10 mouse cellular contexts compared by ENCODE assay signal in genomic region chr11:31999716-32000115, GRCm38 (mm10). TPM values are rescaled to one million over a fixed set of nuclear protein-coding genes. Genes with fewer than 3 reads are reported as not detected.
DNase-seq lines count a peak whose midpoint lies in the region; ATAC-seq and TF ChIP-seq lines count a peak whose summit lies in the region.
"Had no signal": no experiment of that assay in that cellular context is flagged by ENCODE, and none has a peak within 500 bp of the region (broad histone marks: within the 10 kb centered on the region; RNA-seq: fewer than 3 reads in every experiment).

No protein-coding gene starts in this region.

- ATAC-seq in hindbrain, embryonic 13.5 days (ENCODE audit: low FRiP score): no peak
- ATAC-seq in hindbrain, embryonic 11.5 days (ENCODE audit: low FRiP score): no peak
- ATAC-seq in hindbrain, postnatal 0 days: no peak
- ATAC-seq in kidney, embryonic 15.5 days (replicated peaks; ENCODE audit: low FRiP score): no peak

- H3K9ac ChIP-seq in hindbrain, embryonic 13.5 days: peak overlapping the region; percentile 56; the same call in 1 of the 2 replicates
- no peak overlapping the region for H3K9ac ChIP-seq in hindbrain, embryonic 11.5 days (ENCODE audit: low read depth, low read length)
- H3K9ac ChIP-seq in hindbrain, postnatal 0 days (replicated peaks; ENCODE audit: low read length): peak overlapping the region; percentile 64; the same call in 1 of the 2 replicates
- no peak overlapping the region for H3K9ac ChIP-seq in kidney, embryonic 15.5 days

- no peak for TF ChIP-seq CTCF in hindbrain, postnatal 0 days (IDR thresholded peaks at IDR 0.05; ENCODE audit: low read depth)

- peaks cover 15% of the 10 kb centered on the region for H3K36me3 ChIP-seq in hindbrain, embryonic 13.5 days
- H3K36me3 ChIP-seq in hindbrain, embryonic 11.5 days (ENCODE audit: control insufficient read depth, insufficient read depth, low read length): 0 out of 2 replicates have a peak, but pooled peaks cover 2% of the 10 kb centered on the region
- no peaks in the 10 kb centered on the region; the same call in 1 of the 2 replicates for H3K36me3 ChIP-seq in hindbrain, postnatal 0 days (ENCODE audit: insufficient read depth, low read length)
- H3K36me3 ChIP-seq in kidney, embryonic 15.5 days: no peaks in the 10 kb centered on the region

- H3K4me2 ChIP-seq in hindbrain, embryonic 13.5 days: peak overlapping the region; percentile 56
- no peak overlapping the region for H3K4me2 ChIP-seq in hindbrain, embryonic 11.5 days (replicated peaks; ENCODE audit: low read depth, low read length)
- peak overlapping the region; percentile 60 for H3K4me2 ChIP-seq in hindbrain, postnatal 0 days (ENCODE audit: low read depth, low read length)
- H3K4me2 ChIP-seq in kidney, embryonic 15.5 days: no peak overlapping the region

- peaks cover 28% of the 10 kb centered on the region for H3K4me1 ChIP-seq in hindbrain, embryonic 13.5 days (replicated peaks)
- H3K4me1 ChIP-seq in hindbrain, embryonic 11.5 days (replicated peaks; ENCODE audit: control insufficient read depth, insufficient read depth, low read length): peaks cover 4% of the 10 kb centered on the region; the same call in 1 of the 2 replicates
- peaks cover 18% of the 10 kb centered on the region for H3K4me1 ChIP-seq in hindbrain, postnatal 0 days (ENCODE audit: insufficient read depth, low read length)
- H3K4me1 ChIP-seq in kidney, embryonic 15.5 days: peaks cover 31% of the 10 kb centered on the region

- peak overlapping the region; percentile 97 for H3K27ac ChIP-seq in hindbrain, embryonic 13.5 days
- H3K27ac ChIP-seq in hindbrain, embryonic 11.5 days (ENCODE audit: low read depth, low read length): no peak overlapping the region
- peak overlapping the region; percentile 88 for H3K27ac ChIP-seq in hindbrain, postnatal 0 days
- H3K27ac ChIP-seq in kidney, embryonic 15.5 days: no peak overlapping the region

- 46% methylated on average over 2 of the region's 2 CpGs for WGBS in hindbrain, embryonic 13.5 days
- WGBS in hindbrain, embryonic 11.5 days: 50% methylated on average over 2 of the region's 2 CpGs
- 40% methylated on average over 2 of the region's 2 CpGs for WGBS in hindbrain, postnatal 0 days
- WGBS in kidney, embryonic 15.5 days: 52% methylated on average over 2 of the region's 2 CpGs

- no peak for DNase-seq in hindbrain, embryonic 11.5 days (ENCODE audit: low spot score)
- peak; percentile 54 for DNase-seq in T-cell, adult 2 months (ENCODE audit: low spot score)
- DNase-seq in hindbrain, postnatal 0 days (ENCODE audit: low spot score): no peak
- DNase-seq in thymus, adult 18-20 months: peak; percentile 35 to 75
- no peak for DNase-seq in cerebellum, adult 18-20 months
- no peak for DNase-seq in testis, postnatal 14 days (ENCODE audit: low spot score)

- H3K9me3 ChIP-seq in hindbrain, embryonic 13.5 days: no peaks in the 10 kb centered on the region
- H3K9me3 ChIP-seq in hindbrain, embryonic 11.5 days (ENCODE audit: control insufficient read depth, low read length): no peaks in the 10 kb centered on the region
- no peaks in the 10 kb centered on the region for H3K9me3 ChIP-seq in hindbrain, postnatal 0 days (ENCODE audit: low read length)
- no peaks in the 10 kb centered on the region for H3K9me3 ChIP-seq in kidney, embryonic 15.5 days (replicated peaks)

- peak overlapping the region; percentile 55; the same call in 1 of the 2 replicates for H3K4me3 ChIP-seq in hindbrain, embryonic 13.5 days
- H3K4me3 ChIP-seq in hindbrain, embryonic 11.5 days (ENCODE audit: low read depth, low read length): no peak overlapping the region
- H3K4me3 ChIP-seq in hindbrain, postnatal 0 days (ENCODE audit: low read length): peak overlapping the region; percentile 54; the same call in 1 of the 2 replicates
- H3K4me3 ChIP-seq in kidney, embryonic 15.5 days (replicated peaks): no peak overlapping the region

- no peaks in the 10 kb centered on the region for H3K27me3 ChIP-seq in hindbrain, embryonic 13.5 days
- no peaks in the 10 kb centered on the region for H3K27me3 ChIP-seq in hindbrain, embryonic 11.5 days (ENCODE audit: control insufficient read depth, insufficient read depth, low read length)
- H3K27me3 ChIP-seq in hindbrain, postnatal 0 days (ENCODE audit: insufficient read depth, low read length): no peaks in the 10 kb centered on the region
- H3K27me3 ChIP-seq in kidney, embryonic 15.5 days: peaks cover 7% of the 10 kb centered on the region; the same call in 1 of the 2 replicates

RNA-seq across cellular contexts. Expression of gene Nsg2, which starts 0.5 kb away (rescaled TPM):
- polyA plus RNA-seq in hindbrain, embryonic 13.5 days (2015; fragmentation: Nextera tagmentation; extraction: Ambion mirVana): 451 and 461 TPM in 2 replicates
- 44.3 and 44.9 TPM in 2 replicates for polyA plus RNA-seq in hindbrain, embryonic 11.5 days (2014; fragmentation: Nextera tagmentation; extraction: Ambion mirVana)
- 646 and 650 TPM in 2 replicates for total RNA-seq in hindbrain, postnatal 0 days (2014; rRNA removed)
- polyA plus RNA-seq in hindbrain, postnatal 0 days (2015; fragmentation: Nextera tagmentation; extraction: Ambion mirVana): 407 and 433 TPM in 2 replicates
- polyA plus RNA-seq in kidney, embryonic 15.5 days (2015; fragmentation: Nextera tagmentation; extraction: Ambion mirVana): 4.6 and 7.7 TPM in 2 replicates

RNA-seq across cellular contexts. Expression of gene 4930524B15Rik, which starts 34.3 kb away (rescaled TPM):
- polyA plus RNA-seq in hindbrain, embryonic 13.5 days (2015; fragmentation: Nextera tagmentation; extraction: Ambion mirVana): 0.16 and 0.22 TPM in 2 replicates
- 0.32 and 0.43 TPM in 2 replicates for polyA plus RNA-seq in hindbrain, embryonic 11.5 days (2014; fragmentation: Nextera tagmentation; extraction: Ambion mirVana)
- total RNA-seq in hindbrain, postnatal 0 days (2014; rRNA removed): 0.42 and 1.4 TPM in 2 replicates
- 0.34 and 0.50 TPM in 2 replicates for polyA plus RNA-seq in hindbrain, postnatal 0 days (2015; fragmentation: Nextera tagmentation; extraction: Ambion mirVana)
- 0.12 and 0.15 TPM in 2 replicates for polyA plus RNA-seq in kidney, embryonic 15.5 days (2015; fragmentation: Nextera tagmentation; extraction: Ambion mirVana)
- total RNA-seq: adrenal gland, adult 18-20 months had no signal
- polyA plus RNA-seq: kidney, embryonic 16.5 days had no signal

Comparison
In these comparisons a context has a peak if more than half of its experiments do, and no peak if none do; other contexts are left out.
1. H3K27ac ChIP-seq: peak in hindbrain, embryonic 13.5 days (single experiment) and hindbrain, postnatal 0 days (single experiment); none in hindbrain, embryonic 11.5 days (single experiment) and kidney, embryonic 15.5 days (single experiment).
2. H3K4me2 ChIP-seq: peak in hindbrain, embryonic 13.5 days (single experiment) and hindbrain, postnatal 0 days (single experiment); none in hindbrain, embryonic 11.5 days (single experiment) and kidney, embryonic 15.5 days (single experiment).
3. H3K4me3 ChIP-seq: peak in hindbrain, embryonic 13.5 days (single experiment) and hindbrain, postnatal 0 days (single experiment); none in hindbrain, embryonic 11.5 days (single experiment) and kidney, embryonic 15.5 days (single experiment).
4. H3K9ac ChIP-seq: peak in hindbrain, embryonic 13.5 days (single experiment) and hindbrain, postnatal 0 days (single experiment); none in hindbrain, embryonic 11.5 days (single experiment) and kidney, embryonic 15.5 days (single experiment).
5. DNase-seq: peak in T-cell, adult 2 months (single experiment) and thymus, adult 18-20 months (2 of 2); none in hindbrain, embryonic 11.5 days (single experiment), hindbrain, postnatal 0 days (single experiment), cerebellum, adult 18-20 months (0 of 2) and testis, postnatal 14 days (single experiment).